Mouse (Mus musculus) kidney, postnatal 14 days (tissue): ENCODE results near the gene Ccdc88c.

Experiments
- DNase-seq: peaks from one replicate; pipeline ENCODE4 v3.0.0; 2022; ENCODE audit warnings: mixed read lengths

Gene Ccdc88c

DNA sequence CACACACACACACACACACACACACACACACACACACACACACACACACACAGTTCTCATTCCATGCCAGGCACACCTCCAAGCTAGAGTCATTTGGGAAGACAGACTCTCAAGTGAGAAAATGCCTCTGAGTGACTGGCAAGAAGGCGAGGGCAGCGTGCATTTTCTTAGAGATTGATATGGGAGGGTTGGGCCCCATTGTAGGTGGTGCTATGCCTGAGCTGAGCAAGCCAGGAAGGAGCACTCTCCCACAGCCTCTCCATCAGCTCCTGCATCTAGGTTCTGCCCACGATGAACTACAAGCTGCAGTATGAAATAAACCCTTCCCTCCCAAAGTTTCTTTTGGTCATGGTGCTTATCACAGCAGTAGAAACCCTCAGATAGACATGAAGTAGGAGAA lies 63.6 kb downstream of the Ccdc88c start:
- no peak for DNase-seq

DNA sequence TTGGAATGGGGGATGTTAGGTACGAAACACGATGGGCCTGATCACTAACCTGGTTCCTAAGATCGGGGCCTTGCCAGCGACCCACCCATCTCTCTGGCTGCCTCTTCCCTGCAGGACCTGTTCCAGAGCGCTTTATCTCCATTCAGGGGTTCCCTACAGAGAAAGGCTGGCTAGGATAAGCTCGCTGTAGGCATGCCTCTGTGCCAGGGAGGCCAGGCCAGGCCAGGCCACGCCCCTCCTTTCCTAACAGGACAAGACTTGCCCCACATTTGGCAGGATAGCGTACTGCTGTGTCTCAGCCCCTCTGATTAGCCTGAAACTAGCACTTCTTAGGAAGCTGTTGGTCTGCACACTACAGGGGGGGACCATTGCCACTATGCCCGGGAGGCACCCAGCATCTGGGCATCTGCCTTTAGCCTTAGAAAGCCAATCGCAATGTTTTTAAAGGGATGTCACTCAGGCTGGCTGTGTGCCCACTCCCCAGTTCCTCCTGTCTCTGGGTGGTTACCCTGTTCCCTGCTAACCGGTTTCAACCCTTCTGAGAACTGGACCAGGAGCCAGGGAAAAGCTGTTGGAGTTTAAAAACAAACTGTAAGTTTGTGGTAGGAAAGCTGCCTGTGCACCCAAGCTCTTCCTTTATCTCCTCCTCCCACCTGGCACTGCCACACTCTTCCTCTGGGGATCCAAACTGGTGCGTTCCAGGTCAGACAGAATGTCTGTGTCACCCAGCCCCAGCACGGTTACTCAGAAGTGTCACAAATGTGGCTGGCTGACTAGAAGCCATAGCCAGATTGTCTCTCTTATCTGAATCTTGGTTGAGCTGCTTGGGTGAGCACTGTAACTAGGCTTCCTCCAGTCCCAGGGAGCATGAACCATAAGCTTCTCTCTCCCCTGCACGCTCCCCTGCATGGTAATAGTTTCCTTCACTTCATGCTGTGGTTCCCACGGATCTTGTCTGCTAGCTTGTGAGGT lies 69.9 kb downstream of the Ccdc88c start:
- peak; percentile 45 for DNase-seq

DNA sequence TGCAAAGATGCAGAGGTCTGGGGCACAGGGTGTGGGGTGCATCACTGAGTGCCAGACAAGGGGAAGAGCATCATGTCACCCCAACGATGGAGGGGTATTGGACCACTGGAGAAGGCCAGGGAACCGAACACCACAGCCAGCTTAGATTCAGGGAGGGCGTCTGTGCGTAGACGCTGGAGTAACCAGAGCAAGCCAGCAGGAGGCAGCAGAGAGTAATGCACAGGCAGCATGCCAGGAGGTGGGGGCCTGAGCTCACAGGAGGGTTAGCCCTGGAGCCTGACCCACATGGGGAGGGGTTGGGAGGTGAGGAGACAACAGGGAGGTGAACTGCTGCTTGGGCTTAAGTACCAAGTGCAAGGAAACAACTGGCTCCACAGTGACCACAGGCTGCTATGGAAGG lies 70.8 kb downstream of the Ccdc88c start:
- peak; percentile 73 for DNase-seq

DNA sequence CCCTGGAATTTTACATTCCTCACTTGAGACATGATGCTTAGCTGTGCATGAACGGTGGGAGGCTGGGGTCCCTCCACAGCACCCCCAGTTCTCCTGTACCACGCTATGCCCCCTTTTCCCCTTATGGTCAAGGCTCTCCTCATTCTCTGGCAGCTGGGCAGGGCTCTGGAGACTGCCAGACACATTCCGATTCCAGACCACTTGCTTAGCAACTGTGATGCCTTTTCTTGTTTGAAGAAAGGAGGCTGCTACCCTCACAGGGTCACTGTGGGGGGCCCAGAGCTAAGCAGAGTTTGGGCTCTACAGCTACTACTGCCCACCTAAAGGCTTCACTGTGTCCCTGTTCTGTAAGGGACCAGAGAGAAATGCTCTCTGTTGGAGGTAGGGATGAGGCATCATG lies 71.6 kb downstream of the Ccdc88c start:
- no peak for DNase-seq

DNA sequence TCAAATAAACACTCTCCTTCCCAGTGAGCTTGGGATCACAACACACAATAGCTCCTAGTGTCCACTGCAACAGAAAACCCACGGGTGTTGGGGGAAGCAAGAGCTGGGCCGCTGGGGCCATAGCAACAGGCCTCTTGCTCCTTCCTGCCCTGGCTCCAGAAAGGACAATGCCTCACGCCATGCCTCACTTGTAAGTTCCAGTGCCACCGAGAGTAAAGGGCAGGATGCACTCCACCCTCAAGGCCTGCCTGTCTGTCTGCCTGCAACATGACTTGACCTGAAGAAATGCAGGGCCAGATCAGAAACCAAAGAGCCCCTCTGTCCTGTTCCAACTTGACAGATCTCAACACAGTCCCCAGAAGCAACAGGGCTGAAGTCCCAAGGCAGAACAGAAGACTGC lies 72.0 kb downstream of the Ccdc88c start:
- DNase-seq: no peak

DNA sequence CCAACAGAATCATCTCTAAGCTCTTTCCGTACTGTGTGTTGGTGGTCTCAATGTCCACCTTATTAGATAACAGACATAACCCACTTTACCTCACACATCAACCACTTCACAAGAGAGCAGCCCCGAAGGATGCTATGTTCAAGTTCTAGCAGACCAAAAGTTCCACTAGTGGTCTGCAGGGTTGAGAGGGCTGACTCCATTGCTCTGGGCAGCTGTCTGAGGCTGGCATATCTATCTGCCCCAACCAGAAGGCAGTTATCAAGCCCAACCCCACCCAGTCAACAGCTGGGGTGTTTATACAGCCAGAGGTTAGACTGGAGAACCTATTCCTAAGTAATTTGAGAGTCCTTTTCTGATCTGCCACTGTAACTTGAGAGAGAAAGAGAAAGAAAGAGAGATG lies 72.8 kb downstream of the Ccdc88c start:
- DNase-seq: no peak

DNA sequence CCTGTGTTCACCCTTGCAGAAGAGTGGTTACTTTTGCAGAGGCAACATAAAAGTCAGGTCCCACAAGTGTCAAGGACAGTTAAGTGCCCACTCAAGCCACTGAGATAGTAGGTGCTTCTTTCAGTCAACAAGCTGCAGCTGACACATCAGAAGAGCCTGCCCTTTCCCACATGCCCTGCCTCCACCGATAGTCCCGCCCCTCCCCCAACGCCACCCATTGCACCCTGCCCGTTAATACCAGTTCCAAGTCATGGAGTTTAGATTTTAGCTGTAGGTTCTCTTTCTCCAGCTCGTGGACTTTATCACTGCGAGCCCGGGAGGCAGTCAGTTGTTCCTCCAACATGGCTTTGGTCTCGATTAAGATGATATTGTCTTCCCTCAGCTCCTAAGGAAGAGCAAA lies 74.9 kb downstream of the Ccdc88c start:
- DNase-seq: no peak

DNA sequence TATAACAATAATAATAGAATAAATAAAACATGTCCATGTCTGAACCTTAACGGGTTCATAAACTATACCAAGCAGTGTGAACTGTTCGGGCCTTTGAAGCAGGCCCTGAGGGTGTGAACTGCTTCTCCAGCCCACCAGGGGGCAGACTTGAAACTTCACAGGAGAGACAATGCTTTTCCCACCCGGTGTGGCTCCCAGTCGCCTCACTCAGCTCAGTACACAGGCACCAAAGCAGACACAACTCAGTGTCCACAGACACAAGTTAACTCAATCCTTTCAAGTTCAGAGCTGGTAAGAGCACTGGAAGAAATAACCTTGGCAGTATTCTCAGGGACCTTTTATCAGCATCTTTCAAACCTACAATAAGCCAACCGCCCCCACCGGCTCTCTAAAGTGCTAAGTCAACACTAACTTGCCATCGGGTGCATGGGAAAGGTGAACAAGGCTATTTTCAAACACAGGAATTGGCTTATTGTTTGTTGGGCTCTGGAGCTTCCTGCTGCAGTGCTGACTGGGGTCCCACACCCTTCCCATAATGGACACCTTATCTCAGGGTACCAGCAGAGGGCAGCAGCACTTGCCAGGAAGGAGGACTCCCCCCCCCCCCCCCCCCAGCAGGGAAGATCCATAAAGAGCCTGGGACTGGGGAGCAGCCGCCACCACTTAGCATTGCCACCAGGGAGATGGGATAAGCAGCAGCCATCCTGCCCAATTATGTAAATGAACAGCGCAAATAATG lies 76.5 kb downstream of the Ccdc88c start:
- DNase-seq: peak; percentile 85

DNA sequence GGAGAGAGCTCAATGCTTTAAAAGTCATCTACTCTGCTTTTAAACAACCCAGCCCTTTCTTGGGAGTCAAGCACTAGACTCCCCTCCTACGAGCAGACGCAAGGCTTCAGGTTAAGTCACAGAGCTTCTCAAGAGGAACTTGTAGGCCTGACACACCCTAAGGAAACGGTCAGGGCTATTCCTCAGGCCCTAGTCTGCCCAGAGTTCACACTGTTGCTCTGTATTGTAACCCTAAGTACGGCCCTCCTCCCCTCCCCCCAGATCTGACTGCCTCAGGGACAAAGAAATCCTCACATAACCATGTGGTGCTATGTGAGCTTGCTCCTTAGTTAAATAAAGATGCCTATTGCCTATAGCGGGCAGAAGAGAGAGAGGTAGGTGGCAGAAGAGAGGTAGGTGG lies 79.7 kb downstream of the Ccdc88c start:
- no peak for DNase-seq

DNA sequence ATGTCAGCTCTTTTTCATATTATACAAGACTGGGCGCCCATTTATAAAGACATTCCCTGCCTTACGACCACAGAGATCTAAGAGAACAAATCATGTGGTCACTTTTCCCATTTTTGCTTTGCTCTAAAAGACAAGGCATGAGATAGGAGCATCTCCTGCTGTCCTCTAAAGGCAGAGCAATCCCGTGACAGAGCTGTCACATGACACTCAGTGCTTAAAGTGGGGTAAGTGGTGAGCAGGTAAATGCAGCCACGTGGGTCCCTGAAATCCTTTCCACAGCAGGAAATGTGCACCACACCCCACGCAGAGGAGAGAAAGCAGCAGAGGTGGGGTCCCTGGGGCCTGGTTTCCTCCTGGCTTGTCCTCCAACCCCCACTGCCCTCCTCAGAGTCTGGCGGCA lies 80.8 kb downstream of the Ccdc88c start:
- DNase-seq: no peak

DNA sequence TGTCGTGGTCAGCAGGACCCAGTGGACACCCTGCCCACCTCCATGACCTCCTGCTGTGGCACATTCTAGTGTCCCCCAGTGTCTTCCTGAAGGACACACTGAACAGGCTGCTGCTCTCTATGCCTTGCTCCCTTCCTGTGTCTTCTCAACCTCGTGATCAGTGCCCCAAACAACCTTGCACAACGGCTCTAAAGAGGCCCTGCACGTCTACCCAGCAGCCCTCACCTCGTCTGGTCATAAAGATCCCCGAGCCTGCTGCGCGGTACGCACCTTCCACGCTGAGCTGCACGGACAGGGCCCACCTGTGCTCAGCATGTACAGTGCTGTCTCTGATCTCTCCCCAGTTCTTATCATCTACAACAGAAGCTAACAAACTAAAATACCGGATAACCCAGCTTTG lies 82.9 kb downstream of the Ccdc88c start:
- no peak for DNase-seq

DNA sequence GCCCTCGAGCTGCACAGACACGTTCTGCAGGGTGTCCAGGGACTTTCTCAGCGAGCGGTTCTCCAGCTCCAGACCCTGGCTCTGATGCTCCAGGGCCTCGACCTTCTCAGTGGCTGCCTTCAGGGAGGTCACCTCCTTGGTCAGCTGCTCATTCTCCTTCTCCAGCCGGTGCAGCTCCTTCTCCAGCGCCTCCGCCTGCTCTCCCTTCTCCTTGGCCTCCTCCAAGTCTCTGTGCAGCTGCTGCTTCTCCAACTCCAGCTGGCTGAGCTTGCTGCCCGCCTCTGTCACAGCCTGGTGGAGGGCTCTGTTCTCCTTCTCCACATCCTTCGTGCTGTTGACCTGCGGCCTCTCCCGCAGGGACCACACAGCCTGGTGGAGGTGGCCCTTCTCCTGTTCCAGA lies 83.4 kb downstream of the Ccdc88c start:
- DNase-seq: no peak

DNA sequence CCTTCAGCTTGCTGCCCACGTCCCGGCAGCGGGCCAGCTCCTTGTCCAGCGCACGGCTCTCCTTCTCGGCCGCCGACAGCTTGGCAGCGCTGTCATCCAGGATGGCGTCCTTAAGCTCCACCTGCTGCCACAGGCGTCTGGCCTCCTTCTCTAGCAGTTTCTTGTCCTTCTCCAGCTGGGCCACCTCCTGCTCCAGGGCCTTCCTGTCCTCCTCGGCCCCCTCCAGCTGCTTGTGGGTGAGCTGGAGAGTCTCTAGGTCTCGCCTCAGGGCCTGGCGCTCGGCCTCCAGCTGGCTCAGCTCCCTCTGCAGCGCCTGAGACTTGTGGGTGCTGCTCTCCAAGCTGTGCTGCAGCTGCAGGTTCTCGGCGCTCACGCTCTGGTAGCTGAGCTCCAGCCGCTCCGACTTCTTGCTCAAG lies 83.9 kb downstream of the Ccdc88c start:
- no peak for DNase-seq

DNA sequence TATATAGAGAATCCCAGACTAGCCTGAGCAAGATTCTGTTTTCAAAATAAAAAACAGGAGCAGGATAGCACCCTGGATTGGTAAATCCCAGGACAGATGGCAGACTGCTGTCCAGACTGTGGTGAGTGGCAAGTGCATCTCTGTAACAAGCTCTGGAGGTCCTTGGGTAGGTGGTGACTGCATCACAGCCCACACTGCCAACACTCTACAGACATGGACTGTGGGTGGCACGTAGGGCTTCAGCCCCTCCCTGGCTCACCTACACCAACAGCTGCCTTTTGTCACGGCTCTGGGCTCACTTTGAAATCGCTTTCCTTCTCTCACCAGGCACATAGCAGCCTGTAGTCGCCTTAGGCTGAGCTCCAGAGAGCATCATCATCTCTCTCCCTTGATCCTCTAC lies 85.7 kb downstream of the Ccdc88c start:
- DNase-seq: no peak

DNA sequence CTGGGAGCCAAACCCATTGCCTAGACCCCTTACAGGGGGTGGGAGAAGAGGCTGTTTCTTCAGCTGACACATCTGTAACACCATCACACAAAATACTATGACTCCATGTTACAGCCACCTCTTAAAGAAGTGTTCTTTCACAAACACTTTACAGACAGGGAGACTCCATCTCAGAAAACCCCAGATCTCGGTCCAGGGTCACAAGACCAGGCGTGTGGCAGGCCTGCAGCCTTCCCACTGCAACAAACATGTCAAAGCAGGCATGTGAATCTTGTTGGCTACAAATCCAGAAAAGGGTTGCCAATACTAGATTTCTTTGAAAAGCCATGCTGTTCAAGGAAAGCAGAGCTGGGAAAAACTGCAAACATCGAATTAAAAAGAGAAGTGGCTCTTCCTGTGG lies 87.5 kb downstream of the Ccdc88c start:
- no peak for DNase-seq

DNA sequence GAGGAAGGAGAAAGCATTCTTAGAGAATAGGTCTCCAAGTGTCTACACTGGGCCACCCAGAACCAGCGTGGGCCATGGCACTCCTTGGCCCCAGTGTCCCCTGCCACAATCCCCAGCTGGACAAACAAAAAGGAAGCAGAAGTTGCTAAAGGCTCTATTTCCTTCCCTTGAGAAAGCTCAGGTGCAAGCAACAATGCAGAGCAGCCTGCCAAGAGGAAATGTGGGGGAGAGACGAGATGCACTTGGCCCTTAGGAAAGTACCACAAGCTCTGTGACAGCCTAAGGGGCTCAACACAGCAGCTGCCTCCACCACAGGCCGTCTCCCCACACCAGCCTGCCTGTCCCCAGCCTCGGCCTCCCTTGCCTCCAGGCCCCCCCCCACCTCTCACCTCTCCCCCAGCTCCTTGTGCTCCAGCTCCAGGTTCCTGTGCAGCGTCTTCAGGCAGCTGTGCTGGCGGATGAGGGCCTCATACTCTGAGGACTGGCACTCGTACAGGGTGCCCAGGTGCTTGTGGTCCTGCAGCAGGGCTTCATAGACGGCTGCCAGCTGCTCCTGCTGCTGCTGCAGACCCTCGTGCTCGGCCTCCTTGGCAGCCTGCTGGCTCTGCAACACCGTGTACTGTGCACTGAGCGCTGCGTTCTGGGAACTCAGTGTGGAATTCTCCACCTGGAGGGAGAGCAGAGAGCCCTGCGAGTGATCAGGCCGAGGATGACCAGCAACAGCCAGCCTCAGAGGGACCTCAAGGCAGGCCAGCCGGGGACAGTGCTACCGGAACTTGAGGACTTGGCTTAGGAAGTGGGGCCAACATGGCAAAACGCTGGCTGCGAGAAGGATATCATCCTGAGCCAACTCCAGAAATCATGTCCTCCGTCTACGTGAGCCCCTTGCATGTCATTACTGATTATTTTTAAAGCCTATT lies 91.2 kb downstream of the Ccdc88c start:
- peak; percentile 68 for DNase-seq

DNA sequence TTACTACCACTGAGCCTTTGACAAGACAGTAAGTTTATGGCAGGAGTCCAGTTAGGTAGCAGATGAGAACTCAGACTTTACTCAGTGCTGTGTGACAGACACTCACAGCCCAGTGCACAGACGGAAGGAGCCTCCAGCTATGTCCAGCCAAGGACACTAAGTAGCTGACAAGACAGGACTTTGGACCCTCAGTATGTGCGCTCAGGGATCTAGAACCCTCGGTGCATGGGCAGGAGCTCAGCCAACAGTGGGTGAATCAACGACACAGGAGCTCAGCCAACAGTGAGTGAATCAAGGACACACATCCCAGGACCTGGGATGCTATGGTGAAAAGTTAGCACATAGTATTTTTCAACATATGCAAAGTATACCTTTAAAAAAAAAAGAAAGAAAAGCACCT lies 92.1 kb downstream of the Ccdc88c start:
- peak; percentile 57 for DNase-seq

DNA sequence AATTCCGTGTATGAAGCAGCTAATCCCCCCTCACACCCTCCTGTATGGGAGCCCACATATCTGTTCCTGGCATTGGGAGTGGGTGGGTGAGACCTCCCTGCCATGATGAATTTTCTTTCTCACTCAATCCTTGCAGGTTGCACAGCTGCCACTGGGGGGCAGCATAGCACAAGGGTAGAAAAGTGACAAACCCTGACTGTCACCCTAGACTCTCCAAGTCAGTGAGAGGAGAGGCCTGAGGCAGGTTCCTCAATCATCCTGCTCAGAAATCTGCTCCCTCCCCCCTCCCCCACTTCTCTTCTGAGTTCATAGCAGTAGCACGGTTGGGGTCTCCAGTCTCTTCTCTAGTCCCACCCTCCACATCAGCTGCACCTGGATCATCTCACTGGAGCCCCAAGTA lies 92.7 kb downstream of the Ccdc88c start:
- DNase-seq: peak; percentile 80

DNA sequence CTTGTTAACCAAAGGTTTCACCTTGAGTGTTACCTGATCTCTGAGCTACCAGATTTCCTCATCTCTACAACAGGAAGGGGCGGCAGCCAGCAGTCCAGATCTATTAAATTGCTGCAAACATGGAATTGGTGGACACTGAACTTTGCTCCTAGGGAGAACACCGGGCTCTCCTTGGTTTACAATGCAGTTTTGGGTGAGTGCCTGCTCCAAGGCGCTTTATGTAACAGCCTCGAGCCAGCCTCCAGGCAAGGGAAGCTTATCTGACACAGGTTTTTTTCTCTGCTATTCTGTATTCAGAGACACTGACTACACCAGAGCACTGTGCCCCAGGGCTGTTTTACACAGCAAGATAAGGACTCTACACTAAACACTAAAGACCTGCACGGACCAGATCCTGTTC lies 94.1 kb downstream of the Ccdc88c start:
- DNase-seq: peak; percentile 63

DNA sequence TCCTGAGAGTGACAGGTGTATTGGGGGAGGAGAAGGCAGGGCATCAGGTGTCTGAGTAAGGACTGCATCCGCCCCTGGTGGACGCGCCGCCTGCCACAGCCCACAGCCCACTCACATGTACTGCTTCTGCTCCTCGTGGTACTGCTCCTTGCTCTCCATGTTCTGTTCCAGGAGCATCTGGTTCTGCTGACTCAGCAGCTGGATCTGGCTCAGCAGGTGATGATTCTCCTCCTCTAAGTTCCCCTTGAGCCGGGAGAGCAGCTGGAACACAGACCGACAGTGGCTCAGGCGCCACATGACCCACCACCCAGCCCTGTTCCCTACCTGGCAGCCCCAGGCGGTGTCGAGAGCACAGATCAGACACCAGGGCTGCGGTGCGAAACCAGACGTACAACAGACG lies 97.2 kb downstream of the Ccdc88c start:
- no peak for DNase-seq

DNA sequence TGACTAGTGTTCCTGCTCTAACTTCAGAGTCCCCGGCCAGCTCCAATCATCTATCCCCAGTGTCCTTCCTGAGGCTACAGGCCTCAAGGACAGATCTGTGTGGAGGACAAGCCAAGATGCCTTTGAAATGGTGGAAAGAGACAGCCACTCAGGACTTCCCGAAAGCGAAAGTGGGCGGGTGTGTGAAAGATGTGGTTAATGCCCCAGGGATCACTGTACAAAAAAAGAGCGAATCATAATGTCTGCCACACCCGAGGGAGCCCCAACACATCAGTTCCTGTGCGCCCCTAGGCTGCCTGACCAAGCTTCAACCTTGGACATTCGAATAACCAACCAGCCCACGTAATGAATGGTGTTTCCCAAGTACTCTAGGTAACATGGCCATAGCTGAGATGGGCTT lies 100.6 kb downstream of the Ccdc88c start:
- DNase-seq: no peak

DNA sequence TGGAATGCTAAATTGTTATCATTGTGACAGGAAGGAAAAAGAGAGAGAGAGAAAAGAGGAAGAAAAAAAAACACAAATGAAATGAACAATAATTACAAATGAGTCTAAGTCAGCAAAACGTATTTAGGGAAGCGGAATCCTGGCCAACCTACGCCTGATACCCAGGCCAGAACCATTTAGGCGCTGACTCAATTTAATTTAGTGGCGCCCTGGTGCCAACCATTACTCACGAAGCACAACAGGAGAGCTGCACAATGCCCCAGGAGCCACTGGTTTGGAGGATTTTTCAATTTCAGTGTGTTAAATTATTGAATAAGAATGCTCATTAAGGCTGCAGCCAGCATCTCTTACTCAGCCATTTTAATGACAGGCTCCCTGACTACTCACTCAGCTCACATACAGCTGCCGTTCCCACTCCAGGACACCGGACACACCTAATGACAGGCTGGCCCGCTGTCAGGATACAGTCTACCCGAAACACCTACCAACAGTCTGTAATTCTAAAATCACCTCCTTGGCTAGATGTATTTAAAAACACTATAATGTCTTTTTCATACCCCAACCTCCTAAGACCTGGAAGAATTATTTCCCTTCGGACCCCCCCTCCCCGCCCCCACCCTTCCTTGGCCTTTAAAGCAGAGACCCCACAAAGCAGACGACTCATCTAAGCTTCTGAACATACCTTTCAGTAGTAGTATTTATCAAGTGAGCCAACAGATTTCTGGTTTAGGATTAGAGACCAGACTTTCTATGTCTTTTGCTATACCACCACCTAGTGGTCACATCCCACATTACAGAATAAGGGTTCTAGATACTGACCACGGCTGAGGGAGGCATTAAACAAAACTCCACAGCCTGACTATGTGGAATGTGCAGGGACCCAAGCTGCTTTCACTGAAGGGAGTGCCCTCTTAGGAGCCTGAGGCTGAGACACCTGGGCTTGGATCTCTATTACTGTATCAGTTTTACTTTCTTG lies 102.9 kb downstream of the Ccdc88c start:
- DNase-seq: peak; percentile 77
